Mouse (Mus musculus) liver, embryonic 13.5 days (tissue): ENCODE measurements around the gene Pnmal1. TPM values are rescaled to one million over a fixed set of nuclear protein-coding genes. Genes with fewer than 3 reads are reported as not detected.

Experiments
- ATAC-seq: fragments of 200-750 bp; cut with Nextera tagmentation; 2 replicates; pipeline ENCODE4 v1.8.0; 2017; ENCODE audit warnings: low read depth, mild to moderate bottlenecking, moderate number of reproducible peaks, moderate library complexity
- DNase-seq: peaks from one replicate; pipeline ENCODE4 v3.0.0; 2022
- H3K27ac ChIP-seq: fragments of 300-500 bp; sonication (generic); 2 replicates; pipeline ENCODE4 v1.5.1; 2015; ENCODE audit warnings: moderate library complexity, mild to moderate bottlenecking, inconsistent platforms
- H3K27me3 ChIP-seq: fragments of 300-500 bp; sonication (generic); 2 replicates; pipeline ENCODE4 v1.6.1; 2015; ENCODE audit warnings: mild to moderate bottlenecking, inconsistent platforms
- H3K36me3 ChIP-seq: fragments of 300-500 bp; sonication (generic); 2 replicates; pipeline ENCODE4 v1.6.1; 2015; ENCODE audit warnings: mild to moderate bottlenecking, inconsistent platforms
- H3K4me1 ChIP-seq: fragments of 300-500 bp; sonication (generic); replicated peaks from 2 replicates; pipeline ENCODE4 v1.6.1; 2015; ENCODE audit warnings: inconsistent platforms
- H3K4me2 ChIP-seq: fragments of 300-500 bp; sonication (generic); 2 replicates; pipeline ENCODE4 v1.6.1; 2015; ENCODE audit warnings: inconsistent platforms, mild to moderate bottlenecking, moderate library complexity
- H3K4me3 ChIP-seq: fragments of 300-500 bp; sonication (generic); replicated peaks from 2 replicates; pipeline ENCODE4 v1.5.1; 2015; ENCODE audit warnings: mild to moderate bottlenecking, inconsistent platforms
- H3K9ac ChIP-seq: fragments of 300-500 bp; sonication (generic); 2 replicates; pipeline ENCODE4 v1.6.1; 2015; ENCODE audit warnings: mild to moderate bottlenecking, inconsistent platforms
- H3K9me3 ChIP-seq: fragments of 300-500 bp; sonication (generic); replicated peaks from 2 replicates; pipeline ENCODE4 v1.6.1; 2016; ENCODE audit warnings: inconsistent platforms
- WGBS: fragments of 180-500 bp; shearing (Covaris S2); methylation state at CpG from one replicate; pipeline ENCODE4 v1.1.7; 2015; ENCODE audit not compliant: insufficient replicate concordance; 5-methylcytosine and 5-hydroxymethylcytosine counted together
- polyA plus RNA-seq: library from polyadenylated mRNA; unstranded; fragments of >200 nt; fragmentation: Nextera tagmentation; extraction: Ambion mirVana; gene quantifications from 2 replicates; pipeline ENCODE4 v1.2.1, GENCODE M21; 2015

The Pnmal1 gene
- polyA plus RNA-seq, 1 experiment from 2014 or later: 0.07 TPM

DNA sequence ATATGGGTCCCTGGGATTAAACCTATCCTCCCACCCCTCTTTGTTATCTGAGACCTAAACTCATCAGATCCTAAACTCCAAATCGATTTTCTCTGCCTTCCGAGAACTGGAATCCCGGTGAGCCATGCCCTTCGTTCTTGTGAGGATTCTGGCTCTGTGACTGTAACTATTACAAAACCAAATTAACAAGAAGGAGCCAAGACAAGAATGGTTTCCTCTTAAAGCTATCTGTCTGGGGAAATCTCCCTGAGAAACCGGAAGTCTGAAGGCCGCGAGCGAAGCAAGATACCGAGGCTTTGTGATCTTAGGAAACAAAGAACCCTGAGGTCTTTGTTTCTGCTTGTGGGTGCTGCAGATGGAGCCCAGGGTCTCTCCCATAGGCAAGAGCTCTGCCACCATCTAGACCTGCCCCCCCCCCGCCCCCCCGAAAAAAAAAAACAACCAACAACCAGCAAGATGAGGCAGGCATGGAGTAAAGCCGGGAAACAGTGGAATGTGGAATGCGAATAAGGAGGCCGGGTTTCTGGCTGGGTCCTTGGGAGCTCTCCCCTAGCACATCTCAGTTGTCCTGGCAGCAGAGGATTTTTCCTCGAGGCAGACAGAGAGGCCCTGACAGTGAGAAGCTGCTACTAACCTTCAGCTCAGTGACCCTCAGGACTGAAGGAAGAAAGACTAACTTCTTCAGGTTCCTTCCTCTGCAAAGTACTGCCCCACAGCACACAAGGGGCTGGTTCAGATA is 30.7 kb downstream of the Pnmal1 start:
- Histone ChIP-seq H3K9ac (no peak overlapping the region), H3K36me3 (no peaks in the 10 kb centered on the region), H3K4me1 (peaks cover 45% of the 10 kb centered on the region), H3K27me3 (peaks cover 17% of the 10 kb centered on the region), H3K4me3 (no peak overlapping the region), H3K9me3 (no peaks in the 10 kb centered on the region), H3K27ac (peak overlapping the region; percentile 53), H3K4me2 (peak overlapping the region; percentile 29; the same call in 1 of the 2 replicates)
- WGBS: 19% methylated on average over 15 of the region's 15 CpGs
- no peak for DNase-seq
- ATAC-seq: no peak

DNA sequence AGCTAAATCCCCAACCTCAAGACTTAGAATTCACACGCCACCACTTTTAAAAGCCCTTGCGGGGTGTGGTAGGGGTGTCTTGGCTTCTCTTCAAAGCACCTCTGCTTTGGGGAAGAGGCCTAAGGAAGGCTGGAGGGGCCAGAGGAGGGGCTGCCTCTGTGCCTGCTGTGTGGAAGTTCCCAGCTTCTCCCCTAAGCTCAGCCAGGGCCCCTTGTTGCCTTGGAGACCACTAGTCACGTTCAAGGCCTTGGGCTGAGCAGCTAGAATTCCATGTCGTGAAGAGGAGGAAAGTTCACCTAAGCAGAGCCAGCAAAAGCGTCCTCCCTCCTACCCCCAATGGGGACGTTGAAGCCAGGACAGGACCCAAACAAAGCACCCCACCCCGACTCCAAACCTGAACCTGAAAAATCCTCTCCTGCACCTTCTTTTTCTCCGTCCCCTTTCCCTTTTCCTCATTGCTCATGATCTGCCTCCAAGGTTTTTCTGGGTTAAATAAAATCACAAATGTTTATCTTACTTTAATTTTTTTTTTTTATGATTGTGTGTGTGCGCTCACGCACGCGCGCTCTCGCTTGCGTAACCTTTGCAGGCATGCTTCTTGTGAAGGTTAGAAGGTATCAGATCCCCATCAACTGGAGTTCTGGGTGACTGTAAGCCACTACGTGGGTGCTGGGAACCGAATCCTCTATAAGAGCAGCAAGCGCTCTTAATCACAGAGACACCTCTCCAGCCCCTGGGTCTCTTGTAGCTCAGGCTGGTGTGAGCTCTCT is 32.4 kb downstream of the Pnmal1 start:
- H3K36me3 ChIP-seq: no peaks in the 10 kb centered on the region
- no peak overlapping the region for H3K4me3 ChIP-seq
- H3K4me2 ChIP-seq: no peak overlapping the region
- 53% methylated on average over 18 of the region's 18 CpGs for WGBS
- H3K27ac ChIP-seq: peak overlapping the region; percentile 48; the same call in 1 of the 2 replicates
- H3K27me3 ChIP-seq: peaks cover 22% of the 10 kb centered on the region
- H3K9ac ChIP-seq: no peak overlapping the region
- no peak for ATAC-seq
- no peak for DNase-seq
- peaks cover 55% of the 10 kb centered on the region for H3K4me1 ChIP-seq
- no peaks in the 10 kb centered on the region for H3K9me3 ChIP-seq

DNA sequence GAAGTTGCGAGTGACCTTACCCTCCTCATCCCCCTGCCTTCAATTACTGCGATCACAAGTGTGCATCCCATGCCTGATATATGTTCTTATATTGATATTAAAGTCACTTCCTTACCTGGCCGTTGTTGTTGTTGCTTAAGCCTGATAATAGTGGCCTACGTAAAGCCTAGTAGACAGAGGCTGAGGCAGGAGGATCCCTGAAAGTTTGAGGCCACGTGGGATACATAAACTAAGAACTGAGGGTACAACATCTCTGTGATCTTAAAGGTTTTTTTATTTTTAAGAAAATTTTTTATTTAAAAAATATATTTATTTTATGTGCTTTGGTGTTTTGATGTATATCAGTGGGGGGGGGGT is 33.0 kb downstream of the Pnmal1 start, which contains the start of gene Ccdc8:
TSS of gene Ccdc8 (plus strand) at position 258 of the 357 bp plus-strand sequence.
- H3K4me3 ChIP-seq: peak within 1 kb of the TSS; percentile 60
- 81% methylated on average over 5 of the region's 5 CpGs for WGBS
- H3K4me1 ChIP-seq: peaks cover 57% of the 10 kb centered on the region
- H3K9ac ChIP-seq: peak within 1 kb of the TSS; percentile 69
- H3K36me3 ChIP-seq: no peaks in the 10 kb centered on the region
- H3K9me3 ChIP-seq: no peaks in the 10 kb centered on the region
- peak within 1 kb of the TSS; percentile 48; the same call in 1 of the 2 replicates for H3K27ac ChIP-seq
- H3K4me2 ChIP-seq: peak within 1 kb of the TSS; percentile 67
- peaks cover 22% of the 10 kb centered on the region for H3K27me3 ChIP-seq
- ATAC-seq (no peak), DNase-seq (no peak)

DNA sequence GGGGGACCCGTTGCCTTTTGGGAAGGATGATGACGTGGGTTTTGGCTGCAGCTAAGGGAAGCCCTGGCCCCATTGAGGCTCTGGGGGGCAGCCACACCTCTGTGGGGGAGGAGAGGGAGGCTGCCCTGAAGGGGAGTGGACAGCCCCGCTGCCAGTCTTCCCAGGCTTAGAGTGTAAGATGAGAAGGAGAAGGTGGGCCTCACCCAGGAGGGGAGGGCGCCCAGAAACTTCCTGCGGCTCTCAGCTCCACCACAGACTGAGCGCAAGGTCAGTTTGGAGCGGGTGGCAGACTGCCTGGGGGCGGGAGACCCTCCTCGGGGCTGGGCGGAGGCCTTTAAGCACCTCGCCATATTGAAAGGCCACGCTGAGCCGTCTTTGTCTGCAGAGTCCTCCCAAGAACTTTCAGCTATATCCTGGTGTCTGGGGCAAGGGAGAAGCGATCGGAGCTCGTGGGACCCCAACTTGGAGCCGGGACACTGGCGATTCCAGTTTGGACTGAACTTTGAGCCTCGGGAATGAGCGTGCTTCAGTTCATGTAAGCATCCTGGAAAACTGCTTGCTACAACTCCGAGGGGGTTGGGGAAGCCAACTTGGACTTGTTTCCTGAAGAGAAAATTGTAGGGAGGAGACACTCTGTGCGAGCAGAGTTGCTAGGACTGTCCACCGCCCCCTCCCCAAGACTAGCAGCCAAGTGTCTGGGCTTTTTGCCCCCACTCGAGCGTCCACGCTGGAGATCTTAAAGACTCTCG is 34.3 kb downstream of the Pnmal1 start:
- peak overlapping the region; percentile 69 for H3K9ac ChIP-seq
- H3K36me3 ChIP-seq: 0 out of 2 replicates have a peak, but pooled peaks cover 4% of the 10 kb centered on the region
- peaks cover 22% of the 10 kb centered on the region for H3K27me3 ChIP-seq
- H3K4me1 ChIP-seq: peaks cover 70% of the 10 kb centered on the region
- WGBS: 3% methylated on average over 27 of the region's 27 CpGs
- no peaks in the 10 kb centered on the region for H3K9me3 ChIP-seq
- peak overlapping the region; percentile 60 for H3K4me3 ChIP-seq
- peak; percentile 62 for DNase-seq
- peak overlapping the region; percentile 67 for H3K4me2 ChIP-seq
- ATAC-seq: peak; percentile 86
- H3K27ac ChIP-seq: peak overlapping the region; percentile 19

DNA sequence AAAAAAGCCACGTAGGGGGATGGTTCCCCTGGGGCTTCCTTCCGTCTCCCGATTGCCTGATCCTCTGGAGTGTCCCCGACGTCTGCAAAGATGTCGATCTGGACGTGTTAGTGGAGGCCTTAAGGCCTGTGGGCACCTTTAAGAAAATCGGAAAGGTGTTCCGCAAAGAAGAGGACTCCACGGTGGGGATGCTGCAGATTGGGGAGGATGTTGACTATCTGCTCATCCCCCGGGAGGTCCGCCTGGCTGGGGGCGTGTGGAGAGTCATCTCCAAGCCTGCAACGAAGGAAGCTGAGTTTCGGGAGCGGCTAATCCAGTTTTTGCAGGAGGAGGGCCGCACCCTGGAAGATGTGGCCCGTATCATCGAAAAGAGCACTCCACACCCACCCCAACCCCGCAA is 34.9 kb downstream of the Pnmal1 start:
- no peak for DNase-seq
- WGBS: 10% methylated on average over 20 of the region's 20 CpGs
- Histone ChIP-seq H3K4me1 (peaks cover 76% of the 10 kb centered on the region), H3K4me2 (peak overlapping the region; percentile 67), H3K9me3 (no peaks in the 10 kb centered on the region), H3K27me3 (peaks cover 22% of the 10 kb centered on the region), H3K36me3 (0 out of 2 replicates have a peak, but pooled peaks cover 4% of the 10 kb centered on the region), H3K9ac (peak overlapping the region; percentile 69), H3K4me3 (peak overlapping the region; percentile 60), H3K27ac (peak overlapping the region; percentile 19)
- no peak for ATAC-seq

DNA sequence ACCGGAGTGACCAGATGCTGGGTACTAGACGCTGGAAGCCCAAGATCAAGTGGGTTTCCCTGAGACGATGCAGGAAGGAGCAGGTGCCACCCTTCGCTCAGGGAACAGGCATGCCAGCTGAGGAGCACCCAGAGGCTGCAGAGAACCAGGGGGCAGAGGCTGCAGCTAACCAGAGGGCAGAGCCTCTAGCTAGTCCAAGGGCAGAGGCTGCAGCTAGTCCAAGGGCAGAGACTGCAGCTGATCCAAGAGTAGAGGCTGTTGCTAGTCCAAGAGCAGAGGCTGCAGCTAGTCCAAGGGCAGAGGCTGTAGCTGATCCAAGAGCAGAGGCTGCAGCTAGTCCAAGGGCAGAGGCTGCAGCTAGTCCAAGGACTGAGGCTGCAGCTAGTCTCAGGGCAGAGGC is 35.9 kb downstream of the Pnmal1 start:
- peak overlapping the region; percentile 60; the same call in 1 of the 2 replicates for H3K4me3 ChIP-seq
- 0 out of 2 replicates have a peak overlapping the region, but pooled peaks have one; percentile 69 for H3K9ac ChIP-seq
- H3K4me1 ChIP-seq: peaks cover 69% of the 10 kb centered on the region
- peak overlapping the region; percentile 67 for H3K4me2 ChIP-seq
- ATAC-seq (no peak), DNase-seq (no peak)
- H3K27me3 ChIP-seq: peaks cover 22% of the 10 kb centered on the region
- 0 out of 2 replicates have a peak, but pooled peaks cover 4% of the 10 kb centered on the region for H3K36me3 ChIP-seq
- H3K9me3 ChIP-seq: no peaks in the 10 kb centered on the region
- 77% methylated on average over 4 of the region's 4 CpGs for WGBS
- no peak overlapping the region for H3K27ac ChIP-seq

DNA sequence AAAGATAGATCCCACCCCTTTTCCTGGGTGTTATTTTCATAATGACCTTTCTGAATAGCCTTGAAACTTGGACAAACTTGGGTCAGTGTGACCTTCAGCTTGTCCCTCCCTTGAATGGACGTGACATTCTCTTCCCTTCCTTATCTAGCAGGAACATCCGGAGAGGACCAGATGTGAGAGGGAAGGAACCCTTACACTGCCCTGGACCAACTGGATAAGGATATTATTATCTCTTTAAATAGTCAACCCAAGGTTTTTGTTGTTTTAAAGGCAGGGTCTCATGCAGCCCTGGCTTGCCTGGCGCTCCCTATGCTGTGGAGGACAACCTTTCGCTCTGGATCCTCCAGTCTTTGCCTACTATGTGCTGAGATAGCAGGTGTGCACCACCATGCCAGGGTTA is 39.8 kb downstream of the Pnmal1 start:
- no peaks in the 10 kb centered on the region for H3K9me3 ChIP-seq
- H3K27ac ChIP-seq: peak overlapping the region; percentile 67
- DNase-seq (peak; percentile 56), ATAC-seq (peak; percentile 71)
- peak overlapping the region; percentile 39 for H3K9ac ChIP-seq
- WGBS: 29% methylated on average over 4 of the region's 4 CpGs
- H3K4me1 ChIP-seq: peaks cover 68% of the 10 kb centered on the region
- no peak overlapping the region for H3K4me3 ChIP-seq
- peaks cover 23% of the 10 kb centered on the region for H3K36me3 ChIP-seq
- peaks cover 14% of the 10 kb centered on the region for H3K27me3 ChIP-seq
- peak overlapping the region; percentile 50 for H3K4me2 ChIP-seq

DNA sequence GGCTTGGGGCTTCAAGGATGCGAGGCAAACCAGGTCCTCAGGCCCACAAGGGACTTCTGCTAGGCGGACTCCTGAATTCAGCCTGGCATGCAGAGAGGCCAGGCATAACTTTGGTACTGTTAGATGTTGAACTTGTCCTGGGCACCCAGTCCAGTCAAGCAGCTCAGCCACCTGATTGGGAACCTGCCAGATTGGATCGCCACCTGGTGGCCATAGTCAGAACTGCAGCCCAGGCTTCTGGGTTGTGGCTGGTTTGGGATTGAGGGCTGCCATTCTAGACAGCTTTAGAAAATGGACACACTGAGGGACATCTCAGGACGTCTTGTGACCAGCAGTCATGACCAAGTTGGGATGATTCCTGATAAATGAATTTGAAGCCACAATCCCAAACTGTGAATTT is 40.2 kb downstream of the Pnmal1 start:
- peak; percentile 42 for ATAC-seq
- Histone ChIP-seq H3K36me3 (peaks cover 27% of the 10 kb centered on the region), H3K4me2 (peak overlapping the region; percentile 50), H3K27ac (peak overlapping the region; percentile 67), H3K9ac (peak overlapping the region; percentile 39), H3K27me3 (peaks cover 10% of the 10 kb centered on the region), H3K9me3 (no peaks in the 10 kb centered on the region), H3K4me1 (peaks cover 67% of the 10 kb centered on the region), H3K4me3 (no peak overlapping the region)
- 12% methylated on average over 4 of the region's 4 CpGs for WGBS
- peak; percentile 80 for DNase-seq

DNA sequence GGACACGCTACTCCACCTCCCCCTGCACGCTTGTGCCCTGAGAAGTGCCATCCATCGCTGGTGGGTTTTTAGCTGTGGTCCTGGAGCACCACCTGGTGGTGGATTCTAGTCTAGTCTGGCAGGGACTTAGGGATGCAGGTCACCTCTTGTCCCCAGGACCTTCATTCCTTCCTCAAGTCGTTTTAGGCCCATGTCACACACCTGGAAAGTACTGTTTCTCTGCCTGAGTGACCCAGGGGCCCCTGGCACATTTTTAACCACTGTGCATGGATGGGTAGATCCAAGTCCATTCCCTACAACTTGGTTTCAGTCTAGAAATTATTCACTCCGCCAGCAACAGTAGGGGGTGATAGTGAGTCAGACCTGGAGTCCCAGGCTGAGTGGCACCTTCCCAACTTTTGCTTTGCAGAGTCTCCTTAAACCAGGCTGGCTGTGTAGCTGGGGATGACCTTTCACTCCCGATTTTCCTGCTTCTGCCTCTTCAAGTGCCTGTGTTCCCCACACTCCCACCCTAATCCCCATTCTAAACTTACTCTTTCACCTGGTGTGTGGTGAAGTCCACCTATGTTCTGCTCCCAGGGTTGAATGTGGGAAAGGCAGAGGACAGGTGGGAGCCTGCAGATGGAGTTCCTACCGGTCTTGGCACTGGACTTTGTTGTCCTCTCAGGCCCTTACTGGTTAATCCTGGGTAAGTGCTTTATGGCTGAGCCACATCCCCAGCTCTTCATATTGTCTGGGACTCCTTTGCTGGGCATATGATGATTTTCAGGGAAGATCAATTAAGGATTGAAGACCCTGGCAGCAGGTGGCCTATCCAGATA is 43.1 kb downstream of the Pnmal1 start:
- H3K4me1 ChIP-seq: peaks cover 53% of the 10 kb centered on the region
- H3K27ac ChIP-seq: peak overlapping the region; percentile 64
- no peaks in the 10 kb centered on the region for H3K9me3 ChIP-seq
- no peak overlapping the region for H3K4me2 ChIP-seq
- DNase-seq (peak; percentile 55), ATAC-seq (peak; percentile 49)
- H3K9ac ChIP-seq: no peak overlapping the region
- H3K27me3 ChIP-seq: no peaks in the 10 kb centered on the region
- H3K36me3 ChIP-seq: peaks cover 56% of the 10 kb centered on the region
- WGBS: 14% methylated on average over 7 of the region's 7 CpGs
- no peak overlapping the region for H3K4me3 ChIP-seq

DNA sequence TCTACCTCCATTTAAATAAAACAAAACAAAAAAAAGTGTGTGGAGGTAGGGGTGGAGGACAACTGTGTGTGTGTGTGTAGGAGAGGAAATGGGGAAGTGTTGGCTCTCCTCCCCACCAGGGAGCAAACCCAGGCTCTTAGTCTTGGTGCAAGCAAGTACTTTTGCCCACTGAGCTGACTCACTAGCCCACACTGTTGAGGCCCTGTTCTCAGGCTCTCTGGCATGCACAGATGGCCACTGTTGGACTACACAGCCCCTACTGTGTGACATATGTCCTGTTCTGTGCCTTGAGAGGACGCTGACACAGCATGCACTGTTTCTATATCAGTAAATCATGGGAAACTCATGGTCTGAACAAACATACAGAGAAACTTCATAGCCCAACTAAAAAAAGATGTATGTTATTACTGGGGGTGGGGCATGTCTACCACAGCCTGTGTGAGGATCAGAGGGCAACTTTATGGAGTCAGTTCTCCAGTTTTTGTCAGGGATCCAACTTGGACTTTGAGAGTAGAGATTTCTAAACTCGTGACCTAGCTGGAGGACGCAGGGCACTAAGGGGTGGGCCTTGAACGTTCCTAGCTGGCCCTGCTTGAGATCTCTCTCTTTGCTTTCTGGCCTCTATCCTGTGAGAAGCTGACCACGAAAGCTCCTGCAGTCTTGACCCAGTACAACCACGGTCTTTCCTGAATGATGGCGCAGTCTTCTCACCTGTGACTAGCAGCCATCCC is 43.9 kb downstream of the Pnmal1 start:
- DNase-seq (no peak), ATAC-seq (no peak)
- Histone ChIP-seq H3K4me3 (no peak overlapping the region), H3K36me3 (peaks cover 61% of the 10 kb centered on the region), H3K4me2 (no peak overlapping the region), H3K9ac (no peak overlapping the region), H3K9me3 (no peaks in the 10 kb centered on the region), H3K4me1 (peaks cover 46% of the 10 kb centered on the region), H3K27ac (peak overlapping the region; percentile 64), H3K27me3 (no peaks in the 10 kb centered on the region)
- 64% methylated on average over 7 of the region's 7 CpGs for WGBS
